Mouse (Mus musculus) ES-E14 (cell line): Measurements from ENCODE around the gene Car10.

Experiments
- MAFK ChIP-seq: IDR thresholded peaks from 2 replicates; pipeline ENCODE4 v1.6.1; 2014; ENCODE audit warnings: mild to moderate bottlenecking, low read depth, low read length, inconsistent platforms; ENCODE audit not compliant: insufficient read depth
- ZC3H11A ChIP-seq: IDR thresholded peaks from 2 replicates; pipeline ENCODE4 v1.6.1; 2012; ENCODE audit warnings: low read depth, mild to moderate bottlenecking, inconsistent platforms, low read length, borderline replicate concordance

GRCm38 (mm10) chr11:93373697-93374354 is 276.0 kb downstream of the Car10 start:
- TF ChIP-seq ZC3H11A, result no peak
- no peak for TF ChIP-seq MAFK
